Mouse (Mus musculus): Measurements from ENCODE around the gene Rhov.

DNA sequence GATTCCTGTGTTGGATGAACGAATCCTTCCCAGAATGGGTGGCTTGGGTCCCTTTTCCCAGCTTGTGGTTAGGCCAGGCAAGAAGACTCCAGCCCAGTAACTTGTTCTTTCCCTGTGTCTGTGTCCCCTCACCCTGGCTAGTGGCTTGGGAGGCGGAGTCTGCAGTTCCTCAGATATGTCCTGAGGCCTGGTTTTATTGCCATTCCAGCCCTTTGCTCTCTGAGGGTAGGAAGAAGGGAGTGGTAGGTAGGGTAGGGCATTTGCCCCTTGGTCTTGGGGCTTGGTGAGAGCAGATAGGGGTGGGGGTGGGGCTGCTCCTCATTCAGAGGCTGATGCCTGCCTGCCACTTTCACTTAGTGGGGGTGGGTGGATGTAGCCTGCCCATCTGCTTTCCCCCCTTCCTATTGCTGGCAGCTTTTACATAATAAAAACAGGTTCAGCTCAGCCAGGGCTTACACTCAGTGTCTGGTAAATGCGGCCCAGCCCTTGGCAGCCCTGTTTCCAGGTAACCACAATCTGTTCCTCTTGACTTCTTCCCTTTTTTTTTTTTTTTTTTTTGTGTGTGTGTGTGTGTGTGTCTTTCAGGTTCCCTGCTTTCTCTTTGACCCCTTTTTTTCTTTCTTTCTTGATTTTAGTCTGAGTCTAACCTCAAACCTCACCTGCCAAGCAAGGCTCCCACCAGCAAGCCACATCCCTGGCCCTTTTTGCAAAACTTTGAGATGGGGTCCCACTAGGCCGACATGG is 30.8 kb downstream of the Rhov start:
- no peak for TF ChIP-seq CTCF (IDR thresholded peaks at IDR 0.05; ENCODE audit: low read depth, low read length)
- TF ChIP-seq POLR2A (IDR thresholded peaks at IDR 0.05; ENCODE audit: borderline replicate concordance, low read depth, low read length): no peak
